Mouse (Mus musculus): ENCODE data around the gene Tmem132b. TPM values are rescaled to one million over a fixed set of nuclear protein-coding genes. Genes with fewer than 3 reads are reported as not detected.

Gene Tmem132b
- polyA plus RNA-seq (2012; fragmentation: generic; extraction: Trizol): 0.01 TPM

- Histone ChIP-seq H3K4me3 (no peak within 1 kb of the TSS), H3ac (ENCODE audit: control insufficient read depth, insufficient read length) (no peak within 1 kb of the TSS), H3K27me3 (ENCODE audit: control insufficient read depth, insufficient read depth, insufficient read length) (peaks cover 56% of the 10 kb centered on the region), H3K4me2 (ENCODE audit: low read depth) (peak within 1 kb of the TSS; percentile 57), H3K79me2 (ENCODE audit: control insufficient read depth, insufficient read depth) (no peaks in the 10 kb centered on the region), H3K36me3 (ENCODE audit: control insufficient read depth, insufficient read depth) (no peaks in the 10 kb centered on the region)
- no peak for TF ChIP-seq MYOG (IDR thresholded peaks at IDR 0.05; ENCODE audit: control insufficient read depth in 1 of 3, insufficient read depth in 1 of 3, insufficient read length in 2 of 3, low read depth in 2 of 3)
- TF ChIP-seq SRF (IDR thresholded peaks at IDR 0.05; ENCODE audit: control insufficient read depth, insufficient read length, low read depth): no peak
- TF ChIP-seq E2F4 (IDR thresholded peaks at IDR 0.05; ENCODE audit: insufficient read depth): no peak
These were observed at the start of gene Tmem132b for GRCm38 (mm10) chr5:125531634-125532033. Gene Tmem132b, plus strand, starts transcription at chr5:125531774.

- Histone ChIP-seq H3K36me3 (ENCODE audit: control insufficient read depth, insufficient read depth) (peaks cover 30% of the 10 kb centered on the region), H3K4me3 (no peak overlapping the region), H3K79me2 (ENCODE audit: control insufficient read depth, insufficient read depth) (peaks cover 54% of the 10 kb centered on the region), H3K4me2 (ENCODE audit: low read depth) (no peak overlapping the region), H3K27me3 (ENCODE audit: control insufficient read depth, insufficient read depth, insufficient read length) (no peaks in the 10 kb centered on the region), H3ac (ENCODE audit: control insufficient read depth, insufficient read length) (no peak overlapping the region)
- TF ChIP-seq TCF3 (IDR thresholded peaks at IDR 0.05; ENCODE audit: insufficient read length, low read depth): no peak
- TF ChIP-seq MYOD1 (IDR thresholded peaks at IDR 0.05; ENCODE audit: control insufficient read depth in 1 of 3, insufficient read length in 2 of 3, low read depth in 2 of 3): no peak
- no peak for TF ChIP-seq USF1 (IDR thresholded peaks at IDR 0.05; ENCODE audit: low read depth)
- no peak for TF ChIP-seq MAX (IDR thresholded peaks at IDR 0.05; ENCODE audit: low read depth)
- no peak for TF ChIP-seq TCF12 (IDR thresholded peaks at IDR 0.05; ENCODE audit: insufficient read depth, poor library complexity, severe bottlenecking)
- no peak for TF ChIP-seq E2F4 (IDR thresholded peaks at IDR 0.05; ENCODE audit: insufficient read depth)
- no peak for TF ChIP-seq POLR2AphosphoS2 (IDR thresholded peaks at IDR 0.05; ENCODE audit: insufficient read length, low read depth)
- TF ChIP-seq MYOG (IDR thresholded peaks at IDR 0.05; ENCODE audit: control insufficient read depth in 1 of 3, insufficient read depth in 1 of 3, insufficient read length in 2 of 3, low read depth in 2 of 3): no peak
- no peak for TF ChIP-seq POLR2A (IDR thresholded peaks at IDR 0.05; ENCODE audit: insufficient read length, low read depth)
- TF ChIP-seq REST (IDR thresholded peaks at IDR 0.05; ENCODE audit: insufficient read depth, insufficient read length): no peak
- no peak for TF ChIP-seq SRF (IDR thresholded peaks at IDR 0.05; ENCODE audit: control insufficient read depth, insufficient read length, low read depth)
- no peak for TF ChIP-seq CEBPB (IDR thresholded peaks at IDR 0.05; ENCODE audit: insufficient read depth, poor library complexity, severe bottlenecking)
These were observed 49.1 kb upstream of the Tmem132b start for GRCm38 (mm10) chr5:125482474-125482873.

- Histone ChIP-seq H3K4me3 (no peak overlapping the region), H3ac (ENCODE audit: control insufficient read depth, insufficient read length) (no peak overlapping the region), H3K27me3 (ENCODE audit: control insufficient read depth, insufficient read depth, insufficient read length) (no peaks in the 10 kb centered on the region), H3K36me3 (ENCODE audit: control insufficient read depth, insufficient read depth) (peaks cover 30% of the 10 kb centered on the region), H3K4me2 (ENCODE audit: low read depth) (no peak overlapping the region), H3K79me2 (ENCODE audit: control insufficient read depth, insufficient read depth) (peaks cover 42% of the 10 kb centered on the region)
- no peak for TF ChIP-seq MAX (IDR thresholded peaks at IDR 0.05; ENCODE audit: low read depth)
- TF ChIP-seq CEBPB (IDR thresholded peaks at IDR 0.05; ENCODE audit: insufficient read depth, poor library complexity, severe bottlenecking): no peak
- TF ChIP-seq SRF (IDR thresholded peaks at IDR 0.05; ENCODE audit: control insufficient read depth, insufficient read length, low read depth): no peak
- no peak for TF ChIP-seq POLR2AphosphoS2 (IDR thresholded peaks at IDR 0.05; ENCODE audit: insufficient read length, low read depth)
- no peak for TF ChIP-seq TCF3 (IDR thresholded peaks at IDR 0.05; ENCODE audit: insufficient read length, low read depth)
- no peak for TF ChIP-seq TCF12 (IDR thresholded peaks at IDR 0.05; ENCODE audit: insufficient read depth, poor library complexity, severe bottlenecking)
- no peak for TF ChIP-seq E2F4 (IDR thresholded peaks at IDR 0.05; ENCODE audit: insufficient read depth)
- TF ChIP-seq REST (IDR thresholded peaks at IDR 0.05; ENCODE audit: insufficient read depth, insufficient read length): no peak
- TF ChIP-seq MYOG (IDR thresholded peaks at IDR 0.05; ENCODE audit: control insufficient read depth in 1 of 3, insufficient read depth in 1 of 3, insufficient read length in 2 of 3, low read depth in 2 of 3): no peak
- no peak for TF ChIP-seq MYOD1 (IDR thresholded peaks at IDR 0.05; ENCODE audit: control insufficient read depth in 1 of 3, insufficient read length in 2 of 3, low read depth in 2 of 3)
- no peak for TF ChIP-seq USF1 (IDR thresholded peaks at IDR 0.05; ENCODE audit: low read depth)
- TF ChIP-seq POLR2A (IDR thresholded peaks at IDR 0.05; ENCODE audit: insufficient read length, low read depth): no peak
These were observed 47.6 kb upstream of the Tmem132b start for GRCm38 (mm10) chr5:125483712-125484611.

- Histone ChIP-seq H3K36me3 (ENCODE audit: control insufficient read depth, insufficient read depth) (peaks cover 35% of the 10 kb centered on the region), H3ac (ENCODE audit: control insufficient read depth, insufficient read length) (no peak overlapping the region), H3K4me3 (no peak overlapping the region), H3K79me2 (ENCODE audit: control insufficient read depth, insufficient read depth) (peaks cover 30% of the 10 kb centered on the region), H3K27me3 (ENCODE audit: control insufficient read depth, insufficient read depth, insufficient read length) (no peaks in the 10 kb centered on the region), H3K4me2 (ENCODE audit: low read depth) (no peak overlapping the region)
- TF ChIP-seq MYOG (IDR thresholded peaks at IDR 0.05; ENCODE audit: control insufficient read depth in 1 of 3, insufficient read depth in 1 of 3, insufficient read length in 2 of 3, low read depth in 2 of 3) (no peak), USF1 (IDR thresholded peaks at IDR 0.05; ENCODE audit: low read depth) (no peak), TCF3 (IDR thresholded peaks at IDR 0.05; ENCODE audit: insufficient read length, low read depth) (no peak), MAX (IDR thresholded peaks at IDR 0.05; ENCODE audit: low read depth) (no peak), CEBPB (IDR thresholded peaks at IDR 0.05; ENCODE audit: insufficient read depth, poor library complexity, severe bottlenecking) (no peak)
These were observed 46.4 kb upstream of the Tmem132b start for GRCm38 (mm10) chr5:125485031-125485778.
